Comparison of ENCODE assay signal across 25 mouse cellular contexts in genomic region chr7:140090601-140091000, GRCm38 (mm10). TPM values are rescaled to one million over a fixed set of nuclear protein-coding genes. Genes with fewer than 3 reads are reported as not detected.
"Had no signal": no experiment of that assay in that cellular context is flagged by ENCODE, and none has a peak within 500 bp of the region (broad histone marks: within the 10 kb centered on the region; RNA-seq: fewer than 3 reads in every experiment).

No protein-coding gene starts in this region.

- H3K4me1 ChIP-seq: hindbrain, embryonic 12.5 days had no signal

- ATAC-seq: hindbrain, embryonic 16.5 days; inflammation-experienced regulatory T-cells, adult 6 months; intestine, embryonic 15.5 days; intestine, postnatal 0 days had no signal

- H3K9ac ChIP-seq: heart, embryonic 12.5 days; hindbrain, embryonic 12.5 days; hindbrain, embryonic 14.5 days; intestine, embryonic 15.5 days; limb, embryonic 12.5 days had no signal

- DNase-seq: gastrocnemius, postnatal 14 days; gastrocnemius, postnatal 36 days; heart, adult 18-20 months; heart, postnatal 10 days; heart, postnatal 4 days; kidney, adult 18-20 months; kidney, adult 8-10 months; kidney, postnatal 10 days; kidney, postnatal 25 days; kidney, postnatal 4 days; liver had no signal

- H3K4me3 ChIP-seq: heart, embryonic 10.5 days; heart, embryonic 12.5 days; hindbrain, embryonic 10.5 days; hindbrain, embryonic 12.5 days; intestine, embryonic 15.5 days; layer of hippocampus, adult 2 months; left cerebral cortex, adult 2 months; limb, embryonic 10.5 days; limb, embryonic 12.5 days had no signal

- H3K36me3 ChIP-seq: heart, embryonic 10.5 days; heart, embryonic 12.5 days; hindbrain, embryonic 10.5 days; hindbrain, embryonic 12.5 days; intestine, embryonic 15.5 days; limb, embryonic 10.5 days; limb, embryonic 12.5 days had no signal

- H3K27me3 ChIP-seq: heart, embryonic 12.5 days; hindbrain, embryonic 12.5 days; intestine, embryonic 15.5 days had no signal

- H3K9me3 ChIP-seq: heart, embryonic 10.5 days; heart, embryonic 12.5 days; hindbrain, embryonic 10.5 days; hindbrain, embryonic 12.5 days; intestine, embryonic 15.5 days; limb, embryonic 10.5 days; limb, embryonic 12.5 days had no signal

- H3K27ac ChIP-seq: heart, embryonic 10.5 days; hindbrain, embryonic 10.5 days; hindbrain, embryonic 12.5 days; hindbrain, embryonic 14.5 days; intestine, embryonic 15.5 days; layer of hippocampus, adult 2 months; left cerebral cortex, adult 2 months; limb, embryonic 10.5 days; limb, embryonic 12.5 days had no signal

- H3K4me2 ChIP-seq: heart, embryonic 12.5 days; hindbrain, embryonic 12.5 days; hindbrain, embryonic 14.5 days; intestine, embryonic 15.5 days; limb, embryonic 12.5 days had no signal

RNA-seq across cellular contexts. Expression of gene Prap1, which starts 2.6 kb away (rescaled TPM):
- polyA plus RNA-seq: heart, embryonic 10.5 days; heart, embryonic 12.5 days; heart, embryonic 14.5 days; hindbrain, embryonic 10.5 days; hindbrain, embryonic 12.5 days; hindbrain, embryonic 14.5 days; hindbrain, embryonic 16.5 days; inflammation-experienced regulatory T-cells, adult 6 months; limb, embryonic 10.5 days; limb, embryonic 12.5 days had no signal

RNA-seq across cellular contexts. Expression of gene Caly, which starts 8.3 kb away (rescaled TPM):
- polyA plus RNA-seq: inflammation-experienced regulatory T-cells, adult 6 months had no signal
